Mouse (Mus musculus) hindbrain, embryonic 16.5 days (tissue): ENCODE measurements at regions not wholly inside any gene's neighbourhood (a gene's known extent, or its start where the extent isn't known, plus 50 kb on each side); places are given as distances from the start of the nearest gene placed in this dataset.

Experiments
- ATAC-seq: fragments of 200-750 bp; cut with Nextera tagmentation; 2 replicates; pipeline ENCODE4 v1.8.0; 2017; ENCODE audit warnings: moderate TSS enrichment, moderate library complexity
- H3K27ac ChIP-seq: fragments of 300-500 bp; sonication (generic); 2 replicates; pipeline ENCODE4 v1.5.1; 2014; ENCODE audit warnings: low read depth, mild to moderate bottlenecking, control low read depth, low read length, moderate library complexity
- H3K27me3 ChIP-seq: fragments of 300-500 bp; sonication (generic); replicated peaks from 2 replicates; pipeline ENCODE4 v1.6.1; 2014; ENCODE audit warnings: low read length; ENCODE audit not compliant: control insufficient read depth, insufficient read depth
- H3K36me3 ChIP-seq: fragments of 300-500 bp; sonication (generic); 2 replicates; pipeline ENCODE4 v1.6.1; 2014; ENCODE audit warnings: mild to moderate bottlenecking, low read length, moderate library complexity, mixed read lengths; ENCODE audit not compliant: control insufficient read depth, insufficient read depth
- H3K4me1 ChIP-seq: fragments of 300-500 bp; sonication (generic); 2 replicates; pipeline ENCODE4 v1.6.1; 2014; ENCODE audit warnings: low read depth, low read length; ENCODE audit not compliant: control insufficient read depth, insufficient read depth
- H3K4me2 ChIP-seq: fragments of 300-500 bp; sonication (generic); 2 replicates; pipeline ENCODE4 v1.6.1; 2014; ENCODE audit warnings: mild to moderate bottlenecking, low read length, control low read depth, moderate library complexity
- H3K4me3 ChIP-seq: fragments of 300-500 bp; sonication (generic); 2 replicates; pipeline ENCODE4 v1.5.1; 2014; ENCODE audit warnings: mild to moderate bottlenecking, low read length, control low read depth, moderate library complexity
- H3K9ac ChIP-seq: fragments of 300-500 bp; sonication (generic); 2 replicates; pipeline ENCODE4 v1.6.1; 2014; ENCODE audit warnings: low read depth, mild to moderate bottlenecking, control low read depth, low read length, moderate library complexity
- H3K9me3 ChIP-seq: fragments of 300-500 bp; sonication (generic); 2 replicates; pipeline ENCODE4 v1.6.1; 2014; ENCODE audit warnings: mild to moderate bottlenecking, low read length, moderate library complexity; ENCODE audit not compliant: control insufficient read depth
- WGBS: fragments of 180-500 bp; shearing (Covaris S2); extraction: QIAGEN DNeasy Blood & Tissue Kit; methylation state at CpG from one replicate; pipeline ENCODE4 v1.1.7; 2014; 5-methylcytosine and 5-hydroxymethylcytosine counted together

DNA sequence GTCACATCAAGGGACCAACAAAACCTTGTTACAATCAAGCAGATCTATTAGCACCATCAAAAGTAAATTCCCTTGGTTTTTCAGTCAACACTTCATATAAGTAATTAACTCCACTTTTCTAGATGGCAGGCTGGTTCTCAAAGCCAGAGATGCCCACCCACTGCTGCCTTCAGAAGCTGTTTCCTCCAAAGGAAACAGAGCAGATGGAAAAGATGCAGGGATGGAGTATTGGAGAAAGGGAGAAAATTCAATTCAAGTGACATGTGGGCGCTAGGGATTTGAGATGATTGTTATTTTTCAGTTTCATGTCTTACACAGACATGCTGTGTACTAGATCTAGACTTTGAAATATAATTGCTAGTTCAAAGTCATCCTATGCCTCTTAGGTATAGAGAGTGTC lies 705.1 kb downstream of the Edem1 start:
- no peak overlapping the region for H3K4me3 ChIP-seq
- H3K27me3 ChIP-seq = no peaks in the 10 kb centered on the region
- no peak overlapping the region for H3K9ac ChIP-seq
- no peaks in the 10 kb centered on the region for H3K4me1 ChIP-seq
- H3K4me2 ChIP-seq = no peak overlapping the region
- ATAC-seq = no peak
- WGBS = 71% methylated on average over 1 of the region's 1 CpGs
- no peaks in the 10 kb centered on the region for H3K9me3 ChIP-seq
- H3K36me3 ChIP-seq = no peaks in the 10 kb centered on the region
- no peak overlapping the region for H3K27ac ChIP-seq

DNA sequence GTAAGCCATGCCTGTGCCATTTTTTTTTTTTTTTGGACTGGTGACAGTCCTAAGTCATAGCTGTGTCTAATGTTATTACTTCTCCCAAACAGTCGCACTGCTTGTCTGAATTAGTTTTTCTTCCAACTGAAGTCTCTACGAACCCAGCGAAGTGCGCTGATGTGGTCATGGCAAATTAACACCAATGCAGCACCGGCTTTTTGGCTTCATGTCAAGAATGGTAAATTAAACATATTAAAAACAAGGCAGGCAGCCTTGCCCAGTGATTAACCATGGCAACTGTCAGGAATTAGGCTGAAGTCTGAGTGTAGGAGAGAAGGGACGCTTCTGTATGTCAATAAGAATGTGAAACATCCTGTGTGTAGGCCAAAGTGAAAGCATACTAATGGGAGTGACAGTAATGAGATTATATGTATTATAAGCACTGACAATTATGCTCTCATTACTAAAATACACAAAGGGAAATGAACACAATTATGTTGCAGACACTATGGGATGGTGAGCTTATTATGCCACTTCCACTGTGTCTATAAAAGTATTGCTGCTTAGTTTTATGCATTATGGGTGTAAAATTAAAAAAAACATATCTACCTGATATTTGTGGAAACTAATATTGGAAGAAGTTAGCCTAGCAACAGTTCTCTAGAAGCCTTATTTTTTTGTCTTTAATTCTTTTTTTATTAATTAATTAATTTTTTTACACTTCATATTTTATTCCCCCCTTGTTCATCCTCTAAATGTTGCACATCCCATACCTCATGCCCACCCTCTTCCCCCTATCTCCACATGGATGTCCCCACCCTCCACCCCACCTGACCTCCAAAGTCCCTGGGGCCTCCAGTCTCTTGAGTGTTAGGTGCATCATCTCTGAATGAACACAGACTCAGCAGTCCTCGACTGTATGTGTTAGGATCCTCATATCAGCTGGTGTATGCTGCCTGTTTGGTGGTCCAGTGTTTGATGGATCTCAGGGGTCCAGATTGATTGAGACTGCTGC lies 714.8 kb downstream of the Edem1 start:
- Histone ChIP-seq H3K27me3 (no peaks in the 10 kb centered on the region), H3K27ac (no peak overlapping the region), H3K4me3 (no peak overlapping the region), H3K36me3 (no peaks in the 10 kb centered on the region), H3K9me3 (no peaks in the 10 kb centered on the region), H3K9ac (no peak overlapping the region), H3K4me1 (peaks cover 3% of the 10 kb centered on the region; the same call in 1 of the 2 replicates), H3K4me2 (peak overlapping the region; percentile 5; the same call in 1 of the 2 replicates)
- ATAC-seq = peak; percentile 98
- WGBS = 24% methylated on average over 7 of the region's 7 CpGs

DNA sequence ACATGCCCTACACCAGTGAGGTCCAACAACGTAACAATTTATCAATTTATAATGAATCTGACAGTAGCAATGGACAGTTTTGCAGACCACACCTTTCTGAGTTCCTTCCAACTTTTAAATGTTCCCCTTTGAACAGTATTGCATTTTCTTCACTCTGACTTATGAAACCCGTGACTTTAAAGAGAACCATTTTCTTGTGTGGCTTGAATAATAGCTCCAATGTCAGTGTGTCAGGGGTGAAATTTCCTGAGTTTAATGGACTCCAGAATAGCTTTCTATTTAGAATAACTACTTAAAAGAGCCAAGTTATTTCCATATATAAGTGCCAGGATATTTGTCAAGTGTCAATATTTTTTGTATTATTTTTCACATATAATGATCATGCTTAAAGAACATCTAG lies 723.9 kb downstream of the Edem1 start:
- no peak for ATAC-seq
- Histone ChIP-seq H3K27ac (no peak overlapping the region), H3K27me3 (no peaks in the 10 kb centered on the region), H3K4me3 (no peak overlapping the region), H3K36me3 (no peaks in the 10 kb centered on the region), H3K9ac (no peak overlapping the region), H3K9me3 (no peaks in the 10 kb centered on the region), H3K4me2 (no peak overlapping the region), H3K4me1 (no peaks in the 10 kb centered on the region)
- 85% methylated on average over 2 of the region's 2 CpGs for WGBS
